Mouse (Mus musculus): Measurements from ENCODE around the gene Ctdsp1. TPM values are rescaled to one million over a fixed set of nuclear protein-coding genes. Genes with fewer than 3 reads are reported as not detected.
"Not testable (repeated sequence)": the region's sequence is repeated elsewhere in the genome, so short reads cannot be mapped to it uniquely, and the experiment has no call there.

Gene Ctdsp1
- total RNA-seq, 2 experiments from 2014 or later, result 88.2 to 88.5 TPM

- intact Hi-C loops (cut with DNase I; ENCODE audit: low total_unique reads), result no loop called here
- no peak for DNase-seq
These were observed 2.4 kb downstream of the Ctdsp1 start for GRCm38 (mm10) chr1:74393697-74394096.

- intact Hi-C loops (cut with DNase I; ENCODE audit: low total_unique reads), result no loop called here
- no peak for DNase-seq
These were observed 3.0 kb downstream of the Ctdsp1 start for GRCm38 (mm10) chr1:74394311-74394710.

GRCm38 (mm10) chr1:74394858-74395257 is 3.5 kb downstream of the Ctdsp1 start:
- DNase-seq, result no peak
- intact Hi-C loops (cut with DNase I; ENCODE audit: low total_unique reads), result loop anchor here (5.0 kb wide), 1 partner anchor 1368 kb away; no protein-coding TSS in a partner anchor

- no peak for DNase-seq
- intact Hi-C loops (cut with DNase I; ENCODE audit: low total_unique reads), result loop anchor here (5.0 kb wide), 1 partner anchor 1368 kb away; no protein-coding TSS in a partner anchor
These were observed 4.0 kb downstream of the Ctdsp1 start for GRCm38 (mm10) chr1:74395290-74395689.

GRCm38 (mm10) chr1:74396456-74397222 is 5.3 kb downstream of the Ctdsp1 start:
- not testable (repeated sequence) for DNase-seq
- intact Hi-C loops (cut with DNase I; ENCODE audit: low total_unique reads), result loop anchor here (5.0 kb wide), 1 partner anchor 1369 kb away; no protein-coding TSS in a partner anchor

- peak; percentile 100 for DNase-seq
- intact Hi-C loops (cut with DNase I; ENCODE audit: low total_unique reads), result loop anchor here (5.0 kb wide), 1 partner anchor 1370 kb away; no protein-coding TSS in a partner anchor
These were observed 6.1 kb downstream of the Ctdsp1 start for GRCm38 (mm10) chr1:74397268-74397918.

GRCm38 (mm10) chr1:74397919-74398451 is 6.7 kb downstream of the Ctdsp1 start:
- intact Hi-C loops (cut with DNase I; ENCODE audit: low total_unique reads), result loop anchor here (5.0 kb wide), 1 partner anchor 1371 kb away; no protein-coding TSS in a partner anchor
- peak; percentile 45 for DNase-seq

- DNase-seq, result no peak
- intact Hi-C loops (cut with DNase I; ENCODE audit: low total_unique reads), result no loop called here
These were observed 9.2 kb downstream of the Ctdsp1 start for GRCm38 (mm10) chr1:74400531-74400930.

GRCm38 (mm10) chr1:74401015-74401702 is 9.8 kb downstream of the Ctdsp1 start:
- DNase-seq, result no peak
- intact Hi-C loops (cut with DNase I; ENCODE audit: low total_unique reads), result no loop called here

- intact Hi-C loops (cut with DNase I; ENCODE audit: low total_unique reads), result no loop called here
- DNase-seq, result no peak
These were observed 12.9 kb downstream of the Ctdsp1 start for GRCm38 (mm10) chr1:74404206-74404605.

GRCm38 (mm10) chr1:74408589-74409504 is 17.5 kb downstream of the Ctdsp1 start, which contains the start of gene Vil1:
Gene Vil1 (plus strand): TSS chr1:74409376.
- no peak for DNase-seq
- intact Hi-C loops (cut with DNase I; ENCODE audit: low total_unique reads), result no loop called here

- no peak for DNase-seq
- intact Hi-C loops (cut with DNase I; ENCODE audit: low total_unique reads), result no loop called here
These were observed 20.5 kb downstream of the Ctdsp1 start for GRCm38 (mm10) chr1:74411753-74412325.

- DNase-seq, result no peak
- intact Hi-C loops (cut with DNase I; ENCODE audit: low total_unique reads), result no loop called here
These were observed 21.4 kb downstream of the Ctdsp1 start for GRCm38 (mm10) chr1:74412711-74413110.

GRCm38 (mm10) chr1:74415143-74415542 is 23.8 kb downstream of the Ctdsp1 start:
- intact Hi-C loops (cut with DNase I; ENCODE audit: low total_unique reads), result loop anchor here (5.0 kb wide), 1 partner anchor 37 kb away; no protein-coding TSS in a partner anchor
- DNase-seq, result peak; percentile 48

- intact Hi-C loops (cut with DNase I; ENCODE audit: low total_unique reads), result loop anchor here (5.0 kb wide), 1 partner anchor 33 kb away; no protein-coding TSS in a partner anchor
- DNase-seq, result no peak
These were observed 27.6 kb downstream of the Ctdsp1 start for GRCm38 (mm10) chr1:74418747-74419439.

- intact Hi-C loops (cut with DNase I; ENCODE audit: low total_unique reads), result loop anchor here (5.0 kb wide), 1 partner anchor 33 kb away; no protein-coding TSS in a partner anchor
- no peak for DNase-seq
These were observed 28.1 kb downstream of the Ctdsp1 start for GRCm38 (mm10) chr1:74419440-74419794.

- DNase-seq, result no peak
- intact Hi-C loops (cut with DNase I; ENCODE audit: low total_unique reads), result no loop called here
These were observed 31.8 kb downstream of the Ctdsp1 start for GRCm38 (mm10) chr1:74423147-74423546.

- DNase-seq, result no peak
- intact Hi-C loops (cut with DNase I; ENCODE audit: low total_unique reads), result no loop called here
These were observed 34.5 kb downstream of the Ctdsp1 start for GRCm38 (mm10) chr1:74425845-74426244.

Data from gastrocnemius, postnatal 14 days (tissue).